Mouse (Mus musculus) layer of hippocampus, adult 18-20 months (tissue): Measurements from ENCODE around the gene Rab19. TPM values are rescaled to one million over a fixed set of nuclear protein-coding genes. Genes with fewer than 3 reads are reported as not detected.
A peak's percentile ranks its signal among the peaks of the same experiment; 100 is the strongest.
"Not testable (repeated sequence)": the region's sequence is repeated elsewhere in the genome, so short reads cannot be mapped to it uniquely, and the experiment has no call there.

Source experiments
- DNase-seq, 2 experiments: peaks; one replicate each; pipeline ENCODE4 v3.0.0; 2022; ENCODE audit warnings: low spot score in 2 of 2
- long read RNA-seq: library from polyadenylated mRNA; stranded (forward); transcript quantifications from one replicate; pipeline ENCODE4 v2.0.0, GENCODE M21; 2021
- total RNA-seq, 2 experiments: library from RNA; stranded (reverse); gene quantifications; 2 replicates each; pipeline ENCODE4 v1.2.3; 2021

The Rab19 gene
- not detected for total RNA-seq
- long read RNA-seq: 0 reads

DNA sequence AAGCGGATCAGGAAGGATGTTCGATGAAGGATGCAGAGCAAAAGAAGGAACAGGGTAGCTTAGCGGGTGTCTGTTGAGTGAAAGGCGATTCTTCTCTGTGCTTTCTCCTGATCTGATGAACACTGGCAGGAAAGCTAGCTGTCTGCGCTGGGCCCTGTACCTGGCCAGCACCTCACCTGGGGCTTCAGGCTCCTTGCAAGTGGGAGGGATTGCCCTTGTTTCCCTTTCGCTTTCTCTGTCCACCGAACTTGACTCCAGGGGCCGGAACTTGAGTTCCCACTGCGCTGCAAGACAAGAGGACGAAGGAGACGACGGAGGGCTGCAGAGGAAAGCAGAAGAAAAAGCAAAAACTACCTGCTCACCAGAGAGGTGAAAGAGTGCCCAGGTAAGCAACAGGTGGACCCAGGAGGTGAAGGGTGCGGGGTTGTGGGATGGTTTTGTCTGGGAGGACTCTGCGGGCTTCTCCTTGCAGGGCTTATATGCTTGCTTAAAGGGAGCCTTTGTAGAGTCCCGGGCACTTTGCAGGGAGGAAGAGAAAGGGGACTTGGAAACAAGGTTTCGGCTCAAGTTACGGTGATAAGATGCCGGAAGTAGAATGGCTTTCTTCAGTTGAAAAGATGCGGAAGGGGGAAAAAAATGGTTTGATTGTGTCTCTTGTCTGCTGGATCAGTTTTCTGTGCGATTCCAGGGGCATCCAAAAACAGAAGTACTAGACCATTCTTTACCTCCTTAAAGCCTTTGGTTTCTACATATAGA, at the start of gene Rab19:
Rab19 (plus strand) TSS at position 51 of the 756 bp plus-strand sequence.
- DNase-seq: no peak

DNA sequence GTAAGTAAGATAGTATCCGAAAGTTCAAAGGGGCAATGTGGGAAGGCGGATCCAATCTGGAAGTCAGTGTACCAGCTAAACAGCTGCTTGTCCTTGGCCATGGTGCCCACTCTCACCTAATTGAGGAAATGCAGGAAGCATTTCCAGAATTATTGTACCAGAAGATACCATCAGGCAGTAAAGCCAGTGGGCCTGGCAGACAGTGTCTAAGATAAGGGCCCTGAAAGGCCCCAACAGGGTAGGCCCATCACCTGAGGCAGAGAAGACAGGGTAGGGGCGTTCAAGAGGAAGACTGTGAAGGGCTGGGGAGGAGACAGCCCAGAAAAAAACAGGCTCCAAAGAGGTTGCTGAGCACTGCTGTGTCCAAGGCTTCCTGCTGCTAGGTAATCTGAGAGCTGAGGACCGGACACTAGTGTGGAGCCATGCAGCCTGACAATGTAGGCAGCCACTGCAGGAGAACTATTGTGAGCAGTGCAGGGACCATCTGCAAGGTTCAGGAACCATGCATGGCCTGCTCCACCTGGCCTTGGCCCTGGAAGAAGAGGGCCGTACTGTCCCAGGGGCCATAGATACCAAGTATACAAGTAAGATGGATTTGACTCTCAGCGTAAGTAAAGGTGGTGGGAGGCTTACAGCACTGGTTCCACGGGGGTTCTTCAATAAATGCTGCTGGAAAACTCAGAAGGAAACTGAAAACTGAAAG, 48.8 kb upstream of the Rab19 start:
- DNase-seq: no peak

DNA sequence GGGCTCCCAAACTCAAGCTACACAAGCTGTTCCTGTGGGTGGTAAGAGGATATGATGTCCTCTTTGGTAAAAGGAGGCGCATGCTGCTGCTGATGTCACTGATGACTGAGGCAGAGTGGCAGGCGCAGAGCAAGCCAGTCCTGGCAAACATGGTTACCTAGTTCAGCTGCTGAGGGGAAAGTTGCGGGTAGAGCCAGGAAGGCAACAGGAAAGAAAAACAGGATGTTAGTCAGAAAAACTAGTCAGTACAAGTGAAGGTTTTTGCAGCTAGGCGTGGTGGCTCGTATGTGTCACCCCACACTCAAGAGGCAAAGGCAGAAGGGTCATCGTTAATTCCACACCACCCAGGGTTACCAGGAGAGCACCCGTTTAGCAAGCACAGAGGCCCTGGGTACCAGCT, 46.8 kb upstream of the Rab19 start:
- DNase-seq: peak in 1 of 2 experiments; percentile 58

DNA sequence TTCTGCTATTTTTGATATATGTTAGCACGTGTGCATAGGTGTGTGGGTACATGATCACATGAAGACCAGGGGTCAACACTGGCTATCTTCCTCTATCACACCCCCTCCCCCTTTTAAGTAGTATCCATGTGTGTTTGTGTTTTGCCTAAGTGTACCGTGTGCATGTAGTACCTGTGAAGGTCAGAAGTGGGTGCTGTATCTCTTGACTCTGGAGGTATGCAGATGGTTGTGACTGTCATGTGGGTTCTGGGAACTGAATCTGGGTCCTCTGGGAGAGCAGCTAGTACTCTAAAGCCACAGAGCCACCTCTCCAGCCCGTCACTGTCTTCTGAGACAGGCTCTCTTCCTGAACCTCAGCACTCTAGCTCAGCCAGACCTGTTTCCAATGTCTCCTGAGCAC, 46.1 kb upstream of the Rab19 start:
- no peak for DNase-seq

DNA sequence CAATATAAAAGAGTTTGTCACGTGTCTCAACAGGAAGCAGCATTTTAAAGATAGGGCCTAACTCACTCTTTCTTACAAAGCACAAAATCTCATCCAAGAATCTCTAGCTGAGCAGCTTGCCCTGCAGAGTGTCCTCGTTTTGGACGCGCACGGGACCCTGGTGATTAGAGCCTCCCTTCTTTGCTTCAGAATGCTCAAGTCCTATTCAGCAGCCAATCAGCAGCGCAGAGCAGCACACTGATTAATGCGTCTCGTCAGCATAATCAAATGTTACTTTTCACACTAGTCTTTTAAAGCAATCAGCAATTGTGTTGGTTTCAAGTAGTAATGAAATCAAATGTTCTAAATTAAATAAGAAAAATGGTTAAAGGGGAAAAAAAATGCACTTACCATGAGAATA, 42.6 kb upstream of the Rab19 start:
- no peak for DNase-seq

DNA sequence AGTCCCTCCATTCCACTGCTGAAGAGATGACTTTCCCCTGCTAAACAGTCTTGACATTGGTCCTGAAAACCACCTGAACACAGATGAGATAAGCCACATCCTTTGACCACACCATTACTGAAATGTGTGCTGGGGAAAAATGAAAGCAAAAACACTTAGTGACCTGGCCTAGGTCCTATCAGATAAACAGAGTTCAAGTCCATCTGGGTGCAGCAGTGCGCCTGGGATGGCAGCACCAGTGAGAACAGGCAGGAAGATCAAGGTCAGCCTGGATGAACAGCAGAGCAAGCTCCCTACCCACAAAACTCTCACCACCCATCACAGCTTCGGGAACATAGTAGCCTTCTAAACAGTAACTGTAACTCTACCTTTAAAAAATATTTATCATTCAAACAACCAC, 39.2 kb upstream of the Rab19 start:
- no peak for DNase-seq

DNA sequence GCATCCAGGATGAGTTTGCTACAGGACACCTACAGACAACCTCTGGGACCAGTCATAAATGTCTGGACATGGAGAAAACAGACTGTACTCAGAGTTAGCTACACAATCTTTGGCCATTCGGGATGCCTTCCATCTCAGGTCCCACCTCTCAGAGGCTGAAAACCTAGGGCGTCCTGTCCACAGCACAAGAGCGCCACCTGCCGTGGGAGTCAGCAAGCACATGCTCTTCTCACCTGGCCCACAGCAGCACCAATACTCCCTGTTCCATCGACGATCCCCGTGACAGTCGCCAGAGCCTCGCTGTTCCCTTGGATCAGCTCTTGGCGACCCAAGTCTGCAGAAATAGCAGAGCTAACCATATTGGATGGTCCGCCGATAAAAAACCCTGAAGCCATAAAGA, 37.0 kb upstream of the Rab19 start:
- DNase-seq: peak; percentile 72 to 86

DNA sequence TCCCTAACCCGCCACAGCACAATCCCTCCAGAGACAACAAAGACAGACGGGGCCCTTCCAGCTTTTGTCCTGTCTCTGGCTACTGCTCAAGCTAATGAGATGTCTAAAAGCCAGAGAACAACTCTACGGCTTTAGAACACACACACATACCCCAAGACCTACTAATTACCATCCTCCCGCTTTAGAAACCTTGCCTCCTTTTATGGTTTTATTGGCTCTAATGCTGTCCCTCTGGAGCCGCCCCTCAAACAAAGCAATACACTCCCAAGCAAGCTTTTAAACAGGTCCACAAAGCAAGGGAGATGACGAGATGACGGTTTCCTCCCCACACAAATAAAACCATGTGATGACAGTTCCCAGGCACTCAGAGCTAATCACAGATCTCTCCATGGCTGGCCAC, 35.5 kb upstream of the Rab19 start:
- no peak for DNase-seq

DNA sequence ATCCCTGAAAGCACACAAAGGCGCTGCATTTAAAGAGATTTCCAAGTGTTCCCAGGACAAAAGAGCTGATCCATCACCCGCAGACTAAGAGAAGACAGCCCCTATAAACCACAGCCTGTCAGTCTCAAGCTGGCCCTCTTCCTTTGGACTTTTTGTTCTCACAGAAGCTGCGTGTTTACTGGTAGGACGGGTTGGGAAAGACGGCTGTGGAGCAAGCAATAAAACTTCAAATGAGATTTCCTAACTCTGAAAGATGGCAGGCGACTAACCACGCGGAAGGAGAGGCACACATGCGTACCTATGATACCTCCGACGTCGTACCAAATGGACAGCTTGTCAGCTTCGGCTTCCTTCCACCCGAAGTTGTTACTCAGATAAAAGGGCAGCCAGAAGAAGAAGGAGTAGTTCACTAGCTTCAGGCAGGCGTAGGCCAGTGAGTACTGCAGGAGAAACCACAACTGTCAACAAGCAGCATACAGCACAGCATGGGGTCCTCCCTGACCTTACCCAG, 33.9 kb upstream of the Rab19 start:
- DNase-seq: no peak

DNA sequence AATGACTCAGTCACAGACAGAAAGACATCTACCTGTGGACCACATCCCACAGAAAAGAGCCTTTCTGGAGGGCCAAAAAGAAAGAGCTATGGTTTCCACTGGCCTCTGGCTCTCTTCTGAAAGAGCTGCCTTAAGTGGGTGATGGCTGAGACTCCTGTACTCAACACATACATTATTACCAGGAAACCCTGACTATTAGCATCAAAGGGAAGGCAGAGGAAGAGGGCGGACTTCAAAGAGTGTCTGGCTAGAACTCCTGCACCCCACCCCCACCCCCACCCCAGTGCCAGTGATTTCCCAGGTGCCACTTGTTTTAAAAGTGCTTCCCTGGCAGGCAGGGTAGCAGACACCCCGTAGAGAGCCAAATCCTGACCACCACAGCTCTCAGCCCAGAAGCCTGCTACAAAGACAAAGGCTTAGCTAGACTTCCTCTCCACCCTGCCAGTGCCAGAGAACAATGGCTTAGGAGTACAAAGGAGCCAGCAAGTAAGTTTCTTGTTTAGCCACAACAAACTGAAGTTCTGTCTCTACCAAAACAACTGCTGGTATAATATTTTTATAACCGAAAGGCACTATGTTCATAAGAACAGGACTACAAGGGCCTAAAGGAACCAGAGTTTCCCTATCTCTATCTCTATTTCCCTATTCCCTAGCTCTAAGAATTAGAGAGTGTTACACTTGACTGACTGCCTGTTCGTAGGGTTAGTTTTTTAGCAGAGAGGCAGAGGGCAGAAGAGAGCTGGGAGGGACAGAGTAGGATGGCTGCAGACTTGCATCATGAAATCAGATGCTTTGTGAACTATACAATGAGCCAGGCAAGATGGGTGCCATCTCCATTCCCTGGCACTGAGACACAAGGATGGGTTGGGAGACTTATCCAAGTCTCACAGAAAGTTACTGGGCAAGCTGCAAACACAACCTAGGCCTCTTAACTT, 32.8 kb upstream of the Rab19 start:
- no peak for DNase-seq

DNA sequence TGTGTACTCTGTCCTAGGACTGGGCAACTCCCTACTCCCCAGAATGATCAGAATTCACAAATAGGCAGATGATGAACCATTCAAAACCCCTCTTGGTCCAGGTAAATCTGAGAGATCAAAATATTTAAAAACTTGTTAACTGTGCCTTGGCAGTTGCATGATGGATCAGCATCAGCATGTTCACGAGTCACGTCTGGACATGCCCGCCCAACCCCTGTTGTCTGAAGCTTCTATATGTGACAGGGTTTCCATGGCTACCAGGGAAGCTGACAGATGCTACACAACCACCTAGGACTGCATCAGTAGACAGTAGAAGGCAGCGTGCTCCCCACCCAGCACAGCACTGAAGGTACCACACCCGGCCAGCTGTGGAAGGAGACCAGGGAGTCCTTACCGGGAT, 32.0 kb upstream of the Rab19 start:
- DNase-seq: no peak

DNA sequence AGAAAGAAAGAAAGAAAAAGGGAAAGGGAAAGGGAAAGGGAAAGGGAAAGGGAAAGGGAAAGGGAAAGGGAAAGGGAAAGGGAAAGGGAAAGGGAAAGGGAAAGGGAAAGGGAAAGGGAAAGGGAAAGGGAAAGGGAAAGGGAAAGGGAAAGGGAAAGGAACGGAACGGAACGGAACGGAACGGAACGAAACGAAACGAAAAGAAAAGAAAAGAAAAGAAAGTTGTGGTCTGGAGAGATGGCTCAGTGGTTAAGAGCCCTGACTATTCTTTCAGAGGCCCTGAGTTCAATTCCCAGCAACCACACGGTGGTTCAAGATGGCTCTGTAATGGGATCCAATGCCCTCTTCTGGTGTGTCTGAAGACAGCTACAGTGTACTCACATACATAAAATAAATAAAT, 21.8 kb upstream of the Rab19 start:
- DNase-seq: not testable (repeated sequence)

DNA sequence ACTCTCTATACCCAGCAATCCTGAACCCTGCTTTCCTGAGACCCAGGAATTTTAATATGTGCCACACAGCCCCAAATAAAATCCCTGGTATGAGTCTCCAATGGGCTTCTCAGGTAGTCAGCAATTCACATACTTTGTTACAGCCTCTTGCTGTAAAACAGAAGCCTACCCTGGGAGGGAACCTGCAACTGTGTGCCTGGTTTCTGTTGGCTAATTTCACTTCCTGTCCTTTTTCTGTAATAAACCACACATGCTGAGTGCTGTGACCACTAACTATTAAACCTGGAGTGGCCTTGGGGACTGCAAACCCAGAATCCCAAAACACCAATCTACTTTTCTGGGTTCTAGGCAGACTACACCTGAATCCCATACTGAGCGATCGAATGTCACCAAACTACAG, 18.3 kb upstream of the Rab19 start:
- no peak for DNase-seq

DNA sequence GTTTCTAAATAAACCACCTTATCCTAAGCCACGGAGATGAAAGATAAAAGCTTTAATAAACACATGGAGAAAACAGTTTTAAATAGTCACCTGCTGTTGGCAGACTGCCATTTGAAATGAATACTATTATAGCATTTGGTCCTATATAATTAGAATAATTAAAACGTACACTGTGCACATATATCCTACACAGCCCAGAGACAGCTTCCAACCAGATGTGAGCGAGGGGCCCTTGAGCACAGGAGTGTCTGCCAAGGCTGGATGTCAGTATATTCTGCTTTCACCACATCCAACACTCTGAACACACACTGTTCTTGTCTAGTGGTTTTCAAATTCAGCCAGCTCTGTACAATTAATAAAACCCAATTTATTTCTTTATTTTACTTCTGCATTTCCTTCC, 11.3 kb upstream of the Rab19 start:
- no peak for DNase-seq

DNA sequence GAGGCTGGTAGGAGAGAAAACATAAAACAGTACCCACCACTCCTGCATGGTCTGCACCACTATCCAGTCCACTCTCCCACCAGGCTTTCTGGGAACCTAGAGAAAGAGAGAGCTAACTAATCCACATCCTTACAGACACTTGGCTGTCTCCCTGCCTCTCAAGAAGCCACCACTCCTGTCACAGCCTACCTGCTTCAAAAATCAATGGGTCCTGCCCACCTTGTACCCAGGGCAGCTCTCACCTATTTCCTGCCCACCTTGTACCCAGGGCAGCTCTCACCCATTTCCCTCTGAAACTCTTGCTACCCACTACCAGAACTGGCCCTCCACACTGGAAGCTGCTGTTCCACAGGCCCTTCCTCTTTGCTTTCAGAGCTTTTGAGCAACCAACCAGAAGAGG, 8.9 kb upstream of the Rab19 start:
- no peak for DNase-seq

DNA sequence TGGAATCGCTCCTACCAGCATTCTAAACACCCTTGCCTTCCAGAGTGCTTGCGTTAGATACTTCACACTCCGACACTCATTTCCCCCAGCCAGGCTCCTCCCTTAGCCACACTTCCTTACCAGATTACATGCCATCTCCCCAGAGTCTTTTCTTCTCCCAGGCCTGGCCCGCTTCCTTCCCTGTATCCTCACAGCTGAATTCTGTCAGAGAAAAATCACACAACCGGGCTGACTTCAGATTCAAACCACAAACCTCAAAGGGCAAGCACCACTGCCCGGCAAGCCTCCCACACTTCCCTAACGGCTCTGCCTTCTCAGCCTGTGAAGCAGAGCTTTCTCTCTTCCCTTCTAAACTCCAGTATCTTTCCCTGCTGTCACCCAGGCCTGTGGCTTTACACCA, 8.2 kb upstream of the Rab19 start:
- DNase-seq: no peak

DNA sequence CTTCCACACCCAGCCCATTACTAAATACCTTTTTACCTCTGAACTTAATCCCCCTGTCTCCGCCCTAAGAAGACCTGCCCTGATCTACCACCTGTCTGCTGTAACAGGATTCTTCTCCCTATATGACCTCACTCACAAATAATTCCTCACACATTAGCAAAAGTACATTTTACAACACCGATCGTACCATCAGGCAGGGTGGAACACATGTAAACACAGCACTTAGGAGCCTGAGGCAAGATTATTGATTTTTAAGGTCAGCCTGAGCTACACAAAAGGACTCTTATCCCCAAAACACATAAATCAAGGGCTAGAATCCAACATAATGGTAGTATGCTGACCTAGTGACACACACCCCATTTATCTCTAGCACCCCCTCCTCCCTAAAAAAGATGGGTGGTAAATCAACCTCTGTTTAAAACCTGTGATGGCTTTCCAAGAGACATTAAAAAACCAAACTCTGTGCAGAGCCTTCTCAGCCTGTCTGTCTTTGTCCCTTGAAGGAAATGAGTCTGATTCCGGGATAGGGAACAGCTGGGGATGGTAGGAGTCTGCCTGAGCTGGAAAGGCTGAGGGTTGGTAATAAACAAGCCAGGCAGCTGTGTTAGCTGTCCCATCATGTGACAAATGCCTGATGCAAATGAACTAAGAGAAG, 7.5 kb upstream of the Rab19 start:
- no peak for DNase-seq

DNA sequence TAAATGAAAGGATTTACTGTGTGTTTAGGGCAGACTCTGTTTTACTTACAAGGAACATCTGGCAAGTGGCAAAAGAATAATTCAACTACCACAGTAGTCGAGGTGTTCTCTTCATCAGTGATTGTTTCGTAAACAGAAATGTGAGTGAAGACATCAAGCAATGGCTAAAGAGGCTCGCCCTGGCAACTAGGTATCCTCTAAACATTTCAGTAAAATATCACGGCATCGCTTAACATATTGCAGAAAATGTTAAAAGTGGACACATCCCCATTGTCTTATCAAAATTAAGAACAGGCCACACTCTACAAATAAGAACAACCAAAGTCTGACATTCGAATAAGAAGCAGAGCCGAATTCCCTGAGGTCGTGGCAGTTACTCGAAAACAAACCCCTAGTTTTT, 4.2 kb upstream of the Rab19 start:
- DNase-seq: no peak

DNA sequence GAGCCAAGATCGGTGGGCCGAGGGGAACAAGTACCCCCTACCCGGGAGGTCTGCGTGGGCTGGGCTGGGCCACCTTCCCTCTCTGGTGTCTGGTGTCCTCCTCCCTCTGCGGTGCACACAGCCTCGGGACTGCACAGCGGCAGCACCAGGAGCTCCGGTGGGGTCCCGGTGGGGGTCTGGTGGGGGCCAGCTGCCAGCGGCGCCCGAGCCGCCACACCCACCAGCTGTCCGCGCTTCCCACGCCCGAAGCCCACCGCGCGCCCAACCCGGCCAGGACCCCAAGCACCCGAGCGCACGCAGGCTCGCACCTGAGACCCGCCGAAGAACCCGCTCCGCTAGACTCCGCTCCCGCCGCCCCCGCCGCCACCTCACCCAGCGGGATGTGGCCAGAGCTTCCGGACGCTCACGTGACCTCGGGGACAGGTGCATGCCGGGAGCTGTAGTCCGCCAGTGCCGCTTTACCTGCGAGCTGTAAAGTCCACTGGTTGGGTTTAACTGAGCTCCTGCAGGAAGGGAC, 3.6 kb upstream of the Rab19 start, which contains the start of gene Slc37a3:
Slc37a3 (minus strand) TSS at position 365 of the 517 bp plus-strand sequence.
- peak; percentile 82 to 91 for DNase-seq

DNA sequence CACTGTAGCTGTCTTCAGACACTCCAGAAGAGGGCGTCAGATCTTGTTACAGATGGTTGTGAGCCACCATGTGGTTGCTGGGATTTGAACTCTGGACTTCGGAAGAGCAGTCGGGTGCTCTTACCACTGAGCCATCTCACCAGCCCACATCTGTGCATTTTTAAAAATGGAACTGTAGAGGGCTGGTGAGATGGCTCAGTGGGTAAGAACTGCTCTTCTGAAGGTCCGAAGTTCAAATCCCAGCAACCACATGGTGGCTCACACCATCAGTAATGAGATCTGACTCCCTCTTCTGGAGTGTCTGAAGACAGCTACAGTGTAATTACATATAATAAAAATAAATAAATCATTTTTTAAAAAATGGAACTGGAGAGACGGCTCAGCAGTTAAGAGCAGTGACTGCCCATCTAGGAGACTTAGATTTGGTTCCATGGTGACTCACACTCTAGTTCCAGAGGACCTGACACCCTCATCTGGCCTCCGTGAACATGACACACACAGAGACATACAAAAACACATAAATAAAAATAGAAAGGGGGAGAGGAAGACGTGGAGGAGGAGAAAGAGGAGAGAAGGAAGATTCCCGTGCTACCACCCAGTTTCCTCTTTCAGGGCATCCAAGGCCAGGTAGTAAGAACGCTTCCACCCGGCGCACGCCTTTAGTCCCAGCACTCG, 2.7 kb upstream of the Rab19 start:
- not testable (repeated sequence) for DNase-seq
